Mouse (Mus musculus) G1E (cell line): ENCODE data around the gene Copb1. TPM values are rescaled to one million over a fixed set of nuclear protein-coding genes. Genes with fewer than 3 reads are reported as not detected.

Source experiments
- ATAC-seq: 2 replicates; pipeline ENCODE4 v1.8.0; 2016; ENCODE audit warnings: mild to moderate bottlenecking; ENCODE audit not compliant: insufficient number of reproducible peaks, poor library complexity, low FRiP score, severe bottlenecking; ENCODE audit errors: extremely low read depth
- DNase-seq: peaks from one replicate; pipeline ENCODE4 v3.0.0; 2012; ENCODE audit warnings: low spot score
- H3K27me3 ChIP-seq: 2 replicates; pipeline ENCODE4 v1.6.1; 2012; ENCODE audit warnings: mild to moderate bottlenecking, low read length, inconsistent platforms; ENCODE audit not compliant: insufficient read depth
- H3K36me3 ChIP-seq: replicated peaks from 2 replicates; pipeline ENCODE3; 2012; ENCODE audit warnings: mild to moderate bottlenecking, inconsistent platforms
- H3K4me1 ChIP-seq: 2 replicates; pipeline ENCODE4 v1.6.1; 2012; ENCODE audit warnings: low read depth, low read length, inconsistent platforms, mixed read lengths; ENCODE audit not compliant: insufficient read depth
- H3K4me3 ChIP-seq: 2 replicates; pipeline ENCODE4 v1.5.1; 2012; ENCODE audit warnings: low read depth, mild to moderate bottlenecking, inconsistent platforms, low read length, moderate library complexity, mixed read lengths
- H3K9me3 ChIP-seq: replicated peaks from 2 replicates; pipeline ENCODE4 v1.6.1; 2012; ENCODE audit warnings: inconsistent platforms
- CTCF ChIP-seq: IDR thresholded peaks from 2 replicates; pipeline ENCODE4 v1.5.1; 2012; ENCODE audit warnings: low read depth, low read length, inconsistent platforms, mixed read lengths
- GATA1 ChIP-seq: IDR thresholded peaks from 2 replicates; pipeline ENCODE4 v1.6.1; 2012; ENCODE audit warnings: borderline replicate concordance, low read length, inconsistent platforms, mixed read lengths
- GATA2 ChIP-seq: IDR thresholded peaks from 2 replicates; pipeline ENCODE4 v1.6.1; 2012; ENCODE audit warnings: low read depth, low read length, inconsistent platforms, borderline replicate concordance
- POLR2AphosphoS5 ChIP-seq: IDR thresholded peaks from 2 replicates; pipeline ENCODE4 v1.6.1; 2012; ENCODE audit warnings: low read depth, low read length, inconsistent platforms; ENCODE audit not compliant: insufficient replicate concordance
- TAL1 ChIP-seq: conservative IDR thresholded peaks from 2 replicates; pipeline ENCODE4 v1.6.1; 2012; ENCODE audit warnings: low read depth, low read length, inconsistent platforms, mixed read lengths
- polyA plus RNA-seq: library from polyadenylated mRNA; stranded (reverse); fragments of >175 nt; gene quantifications from 2 replicates; pipeline ENCODE4 v1.2.3, GENCODE M21; 2012
- total RNA-seq, 2 experiments: library from RNA; stranded (forward) in 1 of 2; stranded (reverse) in 1 of 2; fragments of 200-1000 nt in 1 of 2; fragments of >200 nt in 1 of 2; fragmentation: Nextera tagmentation in 1 of 2; gene quantifications; 2 replicates each; pipeline ENCODE4 v1.2.3; 2014 to 2017

Gene Copb1
- total and polyA plus RNA-seq, 3 experiments: 28.5 to 156 (median 99.9) TPM

DNA sequence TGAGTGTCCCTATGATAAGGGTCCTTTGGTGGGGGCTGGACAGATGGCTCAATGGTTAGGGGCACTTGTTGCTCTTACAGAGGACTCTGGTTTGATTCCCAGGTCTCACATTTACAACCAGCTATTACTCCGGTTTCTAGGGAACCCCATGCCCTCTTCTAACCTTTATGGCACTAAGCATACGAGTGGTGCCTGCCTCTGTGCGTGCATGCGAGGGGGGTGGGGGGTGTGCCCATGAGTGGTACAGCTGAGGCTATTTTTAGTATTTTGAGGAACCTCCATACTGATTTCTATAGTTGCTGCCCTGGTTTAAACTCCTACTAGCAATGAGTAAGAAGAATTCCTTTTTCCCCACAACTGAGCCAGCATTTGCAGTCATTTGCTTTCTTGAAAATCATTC lies 60.3 kb downstream of the Copb1 start:
- no peak for DNase-seq
- H3K36me3 ChIP-seq: no peaks in the 10 kb centered on the region
- no peak overlapping the region for H3K4me3 ChIP-seq
- no peaks in the 10 kb centered on the region; the same call in 1 of the 2 replicates for H3K27me3 ChIP-seq
- H3K9me3 ChIP-seq: no peaks in the 10 kb centered on the region
- no peaks in the 10 kb centered on the region for H3K4me1 ChIP-seq
- ATAC-seq: no peak
- TF ChIP-seq GATA2: no peak
- no peak for TF ChIP-seq CTCF
- no peak for TF ChIP-seq TAL1
- no peak for TF ChIP-seq GATA1
- no peak for TF ChIP-seq POLR2AphosphoS5

GRCm38 (mm10) chr7:114193284-114194067 lies 61.0 kb downstream of the Copb1 start:
- no peak for TF ChIP-seq CTCF
- TF ChIP-seq GATA1: no peak
- TF ChIP-seq POLR2AphosphoS5: no peak
- no peak for TF ChIP-seq TAL1
- TF ChIP-seq GATA2: no peak
- no peak overlapping the region for H3K4me3 ChIP-seq
- no peak for ATAC-seq

GRCm38 (mm10) chr7:114192581-114192980 lies 61.9 kb downstream of the Copb1 start:
- no peak for DNase-seq
- Histone ChIP-seq H3K36me3 (no peaks in the 10 kb centered on the region), H3K27me3 (no peaks in the 10 kb centered on the region; the same call in 1 of the 2 replicates), H3K4me1 (no peaks in the 10 kb centered on the region), H3K4me3 (no peak overlapping the region), H3K9me3 (no peaks in the 10 kb centered on the region)
- TF ChIP-seq POLR2AphosphoS5 (no peak), TAL1 (no peak), GATA1 (no peak), GATA2 (no peak), CTCF (no peak)
- ATAC-seq: no peak

More at GRCm38 (mm10) chr7:114193284-114194067, 61.0 kb downstream of the Copb1 start:
- DNase-seq: no peak
- H3K36me3 ChIP-seq: no peaks in the 10 kb centered on the region
- no peaks in the 10 kb centered on the region; the same call in 1 of the 2 replicates for H3K27me3 ChIP-seq
- H3K9me3 ChIP-seq: no peaks in the 10 kb centered on the region
- no peaks in the 10 kb centered on the region for H3K4me1 ChIP-seq

- DNase-seq (no peak), ATAC-seq (no peak)
- H3K36me3 ChIP-seq: no peaks in the 10 kb centered on the region
- H3K9me3 ChIP-seq: no peaks in the 10 kb centered on the region
- TF ChIP-seq GATA2 (no peak), TAL1 (no peak), GATA1 (no peak), CTCF (no peak)
- H3K27me3 ChIP-seq: no peaks in the 10 kb centered on the region; the same call in 1 of the 2 replicates
- H3K4me3 ChIP-seq: no peak overlapping the region
- no peaks in the 10 kb centered on the region for H3K4me1 ChIP-seq
These were observed 71.1 kb downstream of the Copb1 start for GRCm38 (mm10) chr7:114183416-114183815.

DNA sequence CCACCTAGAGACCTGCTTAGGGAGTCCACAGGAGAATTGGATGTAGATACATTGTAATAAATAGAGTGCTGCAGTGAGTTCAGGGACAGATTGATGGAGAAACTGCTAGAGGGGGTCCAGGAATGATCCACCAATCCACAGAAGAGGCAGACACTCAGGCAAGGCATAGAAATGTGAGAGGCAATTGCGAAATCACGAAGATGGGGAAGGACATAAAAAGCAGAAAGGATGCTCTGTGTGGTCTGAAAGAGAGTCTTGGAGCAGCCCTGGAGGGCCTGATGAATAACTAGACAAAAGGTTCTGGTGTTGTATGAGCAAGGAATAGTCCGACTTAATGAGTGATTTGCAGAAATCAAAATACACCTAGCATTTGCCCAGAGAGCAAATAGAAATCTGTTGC lies 71.8 kb downstream of the Copb1 start:
- no peak for ATAC-seq
- Histone ChIP-seq H3K27me3 (no peaks in the 10 kb centered on the region; the same call in 1 of the 2 replicates), H3K36me3 (no peaks in the 10 kb centered on the region)

DNA sequence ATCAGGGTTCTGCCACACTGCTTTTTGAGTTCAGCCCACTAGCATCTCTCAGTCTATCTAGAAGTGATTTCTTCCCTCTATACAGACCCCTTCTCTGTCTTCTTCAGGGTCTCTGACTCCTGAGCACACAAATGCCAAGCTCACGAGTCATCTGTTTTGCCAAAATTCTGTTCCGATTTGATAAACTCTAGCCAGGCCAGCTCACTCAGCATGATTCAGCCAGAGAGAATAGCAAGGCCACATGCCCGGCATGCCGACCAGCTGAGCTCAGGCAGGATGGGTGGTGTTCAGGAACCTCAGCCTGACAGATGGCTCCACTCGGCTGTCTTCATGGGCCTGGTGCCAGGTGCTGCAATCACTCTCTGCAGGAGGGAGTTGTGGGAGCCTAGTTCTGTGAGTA lies 73.1 kb downstream of the Copb1 start:
- Histone ChIP-seq H3K4me3 (no peak overlapping the region), H3K4me1 (no peaks in the 10 kb centered on the region), H3K9me3 (no peaks in the 10 kb centered on the region), H3K36me3 (no peaks in the 10 kb centered on the region), H3K27me3 (no peaks in the 10 kb centered on the region; the same call in 1 of the 2 replicates)
- ATAC-seq (no peak), DNase-seq (no peak)
- TF ChIP-seq CTCF (no peak), POLR2AphosphoS5 (no peak), GATA1 (no peak), GATA2 (no peak), TAL1 (no peak)

More for the DNA sequence above, 71.8 kb downstream of the Copb1 start:
- no peak for DNase-seq
- TF ChIP-seq CTCF: no peak
- TF ChIP-seq POLR2AphosphoS5: no peak
- no peak for TF ChIP-seq GATA1
- TF ChIP-seq TAL1: no peak
- no peak for TF ChIP-seq GATA2
- Histone ChIP-seq H3K4me1 (no peaks in the 10 kb centered on the region), H3K4me3 (no peak overlapping the region), H3K9me3 (no peaks in the 10 kb centered on the region)
